Mouse (Mus musculus): ENCODE data around the gene Ggcx. TPM values are rescaled to one million over a fixed set of nuclear protein-coding genes. Genes with fewer than 3 reads are reported as not detected.

Ggcx gene
- polyA plus RNA-seq (2015; fragmentation: Nextera tagmentation; extraction: Ambion mirVana) = 15.8 and 18.5 TPM in 2 replicates

DNA sequence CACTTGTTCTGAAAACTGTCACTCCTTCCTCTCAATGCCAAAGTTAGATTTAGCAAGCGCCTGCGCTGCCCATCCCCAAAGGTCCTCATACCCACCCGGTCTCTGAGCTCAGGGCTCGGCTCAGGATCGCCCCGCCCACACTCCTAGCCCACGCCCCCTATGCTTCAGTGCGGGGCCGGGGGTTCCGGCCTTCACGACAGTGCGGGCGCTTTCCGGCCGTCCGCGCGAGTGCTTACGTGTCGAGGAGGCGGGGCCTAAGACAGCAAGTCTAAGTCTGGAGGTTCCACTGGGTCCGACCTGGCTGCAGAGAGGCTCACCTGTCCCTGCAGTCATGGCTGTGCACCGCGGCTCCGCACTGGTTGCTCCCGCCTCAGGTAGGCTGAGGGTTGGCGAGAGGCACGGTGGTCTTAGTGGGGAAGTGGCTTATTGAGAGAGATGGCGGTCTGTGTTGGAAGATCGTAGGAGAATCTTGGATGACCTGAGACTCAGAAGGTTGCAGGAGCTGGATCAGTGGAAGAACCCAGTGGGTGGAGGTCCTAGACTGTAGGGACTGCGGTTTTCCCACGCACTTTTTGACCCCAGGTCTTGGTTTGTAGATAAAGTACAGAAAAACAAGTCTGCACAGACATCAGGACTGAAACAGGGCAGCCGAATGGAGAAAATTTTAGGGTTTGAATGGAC, at the start of gene Ggcx:
Gene Ggcx (plus strand): TSS at position 233 of the 681 bp plus-strand sequence.
- Histone ChIP-seq H3K36me3 (ENCODE audit: control insufficient read depth, insufficient read depth, low read length) (peaks cover 4% of the 10 kb centered on the region; the same call in 1 of the 2 replicates), H3K4me1 (ENCODE audit: control insufficient read depth, insufficient read depth, low read depth, low read length) (peaks cover 15% of the 10 kb centered on the region), H3K9me3 (ENCODE audit: control insufficient read depth, low read length) (no peaks in the 10 kb centered on the region), H3K27ac (ENCODE audit: low read depth, low read length) (peak within 1 kb of the TSS; percentile 32), H3K4me2 (ENCODE audit: low read length) (peak within 1 kb of the TSS; percentile 69), H3K9ac (ENCODE audit: low read depth, low read length) (peak within 1 kb of the TSS; percentile 81), H3K27me3 (replicated peaks; ENCODE audit: control insufficient read depth, insufficient read depth, low read length) (no peaks in the 10 kb centered on the region; the same call in 1 of the 2 replicates), H3K4me3 (ENCODE audit: low read length) (peak within 1 kb of the TSS; percentile 65)
- peak; percentile 96 for ATAC-seq
- WGBS = 1% methylated on average over 33 of the region's 33 CpGs

- WGBS = 82% methylated on average over 6 of the region's 6 CpGs
- no peak overlapping the region for H3K4me2 ChIP-seq (ENCODE audit: low read length)
- no peak for ATAC-seq
- no peaks in the 10 kb centered on the region for H3K9me3 ChIP-seq (ENCODE audit: control insufficient read depth, low read length)
- H3K4me1 ChIP-seq (ENCODE audit: control insufficient read depth, insufficient read depth, low read depth, low read length) = peaks cover 18% of the 10 kb centered on the region
- H3K4me3 ChIP-seq (ENCODE audit: low read length) = no peak overlapping the region
- H3K36me3 ChIP-seq (ENCODE audit: control insufficient read depth, insufficient read depth, low read length) = peaks cover 2% of the 10 kb centered on the region; the same call in 1 of the 2 replicates
- no peaks in the 10 kb centered on the region; the same call in 1 of the 2 replicates for H3K27me3 ChIP-seq (replicated peaks; ENCODE audit: control insufficient read depth, insufficient read depth, low read length)
- H3K27ac ChIP-seq (ENCODE audit: low read depth, low read length) = no peak overlapping the region
- no peak overlapping the region for H3K9ac ChIP-seq (ENCODE audit: low read depth, low read length)
These were observed 49.1 kb upstream of the Ggcx start for GRCm38 (mm10) chr6:72364985-72365384.

GRCm38 (mm10) chr6:72366304-72366703, 47.8 kb upstream of the Ggcx start:
- no peak for ATAC-seq
- Histone ChIP-seq H3K4me1 (ENCODE audit: control insufficient read depth, insufficient read depth, low read depth, low read length) (peaks cover 7% of the 10 kb centered on the region), H3K36me3 (ENCODE audit: control insufficient read depth, insufficient read depth, low read length) (no peaks in the 10 kb centered on the region), H3K9me3 (ENCODE audit: control insufficient read depth, low read length) (no peaks in the 10 kb centered on the region), H3K9ac (ENCODE audit: low read depth, low read length) (no peak overlapping the region), H3K4me2 (ENCODE audit: low read length) (no peak overlapping the region), H3K4me3 (ENCODE audit: low read length) (no peak overlapping the region), H3K27ac (ENCODE audit: low read depth, low read length) (no peak overlapping the region), H3K27me3 (replicated peaks; ENCODE audit: control insufficient read depth, insufficient read depth, low read length) (no peaks in the 10 kb centered on the region; the same call in 1 of the 2 replicates)
- 63% methylated on average over 3 of the region's 3 CpGs for whole genome bisulfite sequencing

- no peak within 1 kb of the TSS for H3K27ac ChIP-seq (ENCODE audit: low read depth, low read length)
- no peak for ATAC-seq
- peaks cover 2% of the 10 kb centered on the region; the same call in 1 of the 2 replicates for H3K4me1 ChIP-seq (ENCODE audit: control insufficient read depth, insufficient read depth, low read depth, low read length)
- H3K27me3 ChIP-seq (replicated peaks; ENCODE audit: control insufficient read depth, insufficient read depth, low read length) = no peaks in the 10 kb centered on the region; the same call in 1 of the 2 replicates
- no peak within 1 kb of the TSS for H3K4me2 ChIP-seq (ENCODE audit: low read length)
- no peaks in the 10 kb centered on the region for H3K9me3 ChIP-seq (ENCODE audit: control insufficient read depth, low read length)
- H3K36me3 ChIP-seq (ENCODE audit: control insufficient read depth, insufficient read depth, low read length) = no peaks in the 10 kb centered on the region
- 74% methylated on average over 4 of the region's 4 CpGs for WGBS
- H3K9ac ChIP-seq (ENCODE audit: low read depth, low read length) = no peak within 1 kb of the TSS
- no peak within 1 kb of the TSS for H3K4me3 ChIP-seq (ENCODE audit: low read length)
These were observed 47.2 kb upstream of the Ggcx start, which contains the start of gene Rnf181 for GRCm38 (mm10) chr6:72366844-72367443. Rnf181 (minus strand) TSS chr6:72366956.

GRCm38 (mm10) chr6:72367460-72367974, 46.6 kb upstream of the Ggcx start:
- Histone ChIP-seq H3K27me3 (replicated peaks; ENCODE audit: control insufficient read depth, insufficient read depth, low read length) (no peaks in the 10 kb centered on the region; the same call in 1 of the 2 replicates), H3K4me1 (ENCODE audit: control insufficient read depth, insufficient read depth, low read depth, low read length) (peaks cover 2% of the 10 kb centered on the region; the same call in 1 of the 2 replicates), H3K4me2 (ENCODE audit: low read length) (no peak overlapping the region), H3K4me3 (ENCODE audit: low read length) (no peak overlapping the region), H3K36me3 (ENCODE audit: control insufficient read depth, insufficient read depth, low read length) (no peaks in the 10 kb centered on the region), H3K27ac (ENCODE audit: low read depth, low read length) (no peak overlapping the region), H3K9ac (ENCODE audit: low read depth, low read length) (no peak overlapping the region), H3K9me3 (ENCODE audit: control insufficient read depth, low read length) (no peaks in the 10 kb centered on the region)
- 82% methylated on average over 4 of the region's 4 CpGs for WGBS
- ATAC-seq = no peak

- no peak overlapping the region for H3K9ac ChIP-seq (ENCODE audit: low read depth, low read length)
- H3K9me3 ChIP-seq (ENCODE audit: control insufficient read depth, low read length) = no peaks in the 10 kb centered on the region
- no peak overlapping the region for H3K4me2 ChIP-seq (ENCODE audit: low read length)
- 77% methylated on average over 4 of the region's 4 CpGs for WGBS
- no peak overlapping the region for H3K4me3 ChIP-seq (ENCODE audit: low read length)
- no peaks in the 10 kb centered on the region for H3K4me1 ChIP-seq (ENCODE audit: control insufficient read depth, insufficient read depth, low read depth, low read length)
- no peaks in the 10 kb centered on the region for H3K36me3 ChIP-seq (ENCODE audit: control insufficient read depth, insufficient read depth, low read length)
- ATAC-seq = no peak
- H3K27ac ChIP-seq (ENCODE audit: low read depth, low read length) = no peak overlapping the region
- H3K27me3 ChIP-seq (replicated peaks; ENCODE audit: control insufficient read depth, insufficient read depth, low read length) = no peaks in the 10 kb centered on the region; the same call in 1 of the 2 replicates
These were observed 44.6 kb upstream of the Ggcx start for GRCm38 (mm10) chr6:72369557-72369956.

GRCm38 (mm10) chr6:72370091-72370490, 44.0 kb upstream of the Ggcx start:
- Histone ChIP-seq H3K9me3 (ENCODE audit: control insufficient read depth, low read length) (no peaks in the 10 kb centered on the region), H3K27me3 (replicated peaks; ENCODE audit: control insufficient read depth, insufficient read depth, low read length) (no peaks in the 10 kb centered on the region; the same call in 1 of the 2 replicates), H3K4me2 (ENCODE audit: low read length) (no peak overlapping the region), H3K4me1 (ENCODE audit: control insufficient read depth, insufficient read depth, low read depth, low read length) (no peaks in the 10 kb centered on the region), H3K4me3 (ENCODE audit: low read length) (no peak overlapping the region), H3K36me3 (ENCODE audit: control insufficient read depth, insufficient read depth, low read length) (no peaks in the 10 kb centered on the region), H3K27ac (ENCODE audit: low read depth, low read length) (no peak overlapping the region), H3K9ac (ENCODE audit: low read depth, low read length) (no peak overlapping the region)
- ATAC-seq = no peak
- 80% methylated on average over 12 of the region's 12 CpGs for WGBS

GRCm38 (mm10) chr6:72371147-72371546, 43.0 kb upstream of the Ggcx start:
- Histone ChIP-seq H3K9ac (ENCODE audit: low read depth, low read length) (no peak overlapping the region), H3K4me1 (ENCODE audit: control insufficient read depth, insufficient read depth, low read depth, low read length) (no peaks in the 10 kb centered on the region), H3K27ac (ENCODE audit: low read depth, low read length) (no peak overlapping the region), H3K9me3 (ENCODE audit: control insufficient read depth, low read length) (no peaks in the 10 kb centered on the region), H3K27me3 (replicated peaks; ENCODE audit: control insufficient read depth, insufficient read depth, low read length) (no peaks in the 10 kb centered on the region; the same call in 1 of the 2 replicates), H3K4me2 (ENCODE audit: low read length) (no peak overlapping the region), H3K36me3 (ENCODE audit: control insufficient read depth, insufficient read depth, low read length) (no peaks in the 10 kb centered on the region), H3K4me3 (ENCODE audit: low read length) (no peak overlapping the region)
- WGBS = 49% methylated on average over 5 of the region's 5 CpGs
- ATAC-seq = no peak

- H3K4me1 ChIP-seq (ENCODE audit: control insufficient read depth, insufficient read depth, low read depth, low read length) = no peaks in the 10 kb centered on the region
- no peak overlapping the region for H3K27ac ChIP-seq (ENCODE audit: low read depth, low read length)
- H3K4me3 ChIP-seq (ENCODE audit: low read length) = no peak overlapping the region
- no peaks in the 10 kb centered on the region for H3K9me3 ChIP-seq (ENCODE audit: control insufficient read depth, low read length)
- H3K9ac ChIP-seq (ENCODE audit: low read depth, low read length) = no peak overlapping the region
- no peak overlapping the region for H3K4me2 ChIP-seq (ENCODE audit: low read length)
- ATAC-seq = no peak
- no peaks in the 10 kb centered on the region; the same call in 1 of the 2 replicates for H3K27me3 ChIP-seq (replicated peaks; ENCODE audit: control insufficient read depth, insufficient read depth, low read length)
- no peaks in the 10 kb centered on the region for H3K36me3 ChIP-seq (ENCODE audit: control insufficient read depth, insufficient read depth, low read length)
- WGBS = 19% methylated on average over 1 of the region's 1 CpGs
These were observed 42.5 kb upstream of the Ggcx start for GRCm38 (mm10) chr6:72371571-72371970.
